Mouse (Mus musculus): ENCODE data around the gene Nupl1. TPM values are rescaled to one million over a fixed set of nuclear protein-coding genes. Genes with fewer than 3 reads are reported as not detected.

Gene Nupl1
- total and polyA plus RNA-seq, 2 experiments from 2014 or later: 0.04 TPM; not detected in 1

DNA sequence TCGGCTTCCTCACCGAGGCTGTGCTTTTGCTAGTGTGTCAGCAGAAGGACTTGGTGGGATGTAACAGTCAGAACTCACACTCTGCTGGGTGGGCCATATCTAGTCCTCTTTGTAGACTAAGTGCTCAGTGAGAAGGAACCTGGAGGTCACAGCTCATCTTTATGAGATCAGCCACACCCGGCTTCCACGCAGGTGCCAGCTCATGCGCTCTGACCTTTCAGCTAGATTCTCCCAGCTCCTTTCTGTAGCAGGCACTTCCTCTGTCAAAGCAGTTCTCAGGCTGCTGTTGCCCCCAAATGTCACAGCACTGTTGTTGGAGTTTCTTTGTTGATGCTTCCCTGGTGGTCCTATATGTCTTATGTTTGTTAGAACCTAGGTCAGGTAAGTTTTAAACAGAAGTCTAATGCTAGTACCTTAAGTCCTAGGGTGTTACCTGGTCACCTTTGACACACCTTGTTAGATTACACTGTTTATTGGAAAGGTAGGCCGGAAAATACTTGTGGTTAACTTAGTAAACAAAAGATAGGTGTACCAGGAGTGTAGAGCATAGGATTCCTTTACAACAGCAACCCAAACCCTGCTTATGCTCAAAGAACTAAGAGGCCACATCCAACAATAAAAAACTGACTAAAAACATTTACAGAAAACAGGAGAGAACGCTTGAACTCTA, 35.1 kb upstream of the Nupl1 start:
- no peaks in the 10 kb centered on the region for H3K4me1 ChIP-seq (ENCODE audit: control insufficient read depth, insufficient read depth)
- H3K4me2 ChIP-seq (ENCODE audit: low read depth, low read length): no peak overlapping the region
- H3K27me3 ChIP-seq (ENCODE audit: control insufficient read depth, insufficient read depth, low read length): no peaks in the 10 kb centered on the region
- H3K27ac ChIP-seq (ENCODE audit: low read depth): no peak overlapping the region
- DNase-seq (ENCODE audit: low spot score): no peak
- no peak overlapping the region for H3K4me3 ChIP-seq (ENCODE audit: low read depth, low read length)
- TF ChIP-seq EP300 (IDR thresholded peaks at IDR 0.05; ENCODE audit: low read depth): no peak
- TF ChIP-seq CTCF (IDR thresholded peaks at IDR 0.05; ENCODE audit: low read depth): no peak
- ATAC-seq (ENCODE audit: insufficient read depth, low read depth): no peak
- peaks cover 49% of the 10 kb centered on the region for H3K36me3 ChIP-seq (replicated peaks; ENCODE audit: control insufficient read depth, insufficient read depth, low read length)
- 85% methylated on average over 7 of the region's 7 CpGs for WGBS
- H3K9ac ChIP-seq (replicated peaks; ENCODE audit: low read depth, low read length): no peak overlapping the region
- H3K9me3 ChIP-seq (replicated peaks; ENCODE audit: control insufficient read depth, low read length): no peaks in the 10 kb centered on the region

DNA sequence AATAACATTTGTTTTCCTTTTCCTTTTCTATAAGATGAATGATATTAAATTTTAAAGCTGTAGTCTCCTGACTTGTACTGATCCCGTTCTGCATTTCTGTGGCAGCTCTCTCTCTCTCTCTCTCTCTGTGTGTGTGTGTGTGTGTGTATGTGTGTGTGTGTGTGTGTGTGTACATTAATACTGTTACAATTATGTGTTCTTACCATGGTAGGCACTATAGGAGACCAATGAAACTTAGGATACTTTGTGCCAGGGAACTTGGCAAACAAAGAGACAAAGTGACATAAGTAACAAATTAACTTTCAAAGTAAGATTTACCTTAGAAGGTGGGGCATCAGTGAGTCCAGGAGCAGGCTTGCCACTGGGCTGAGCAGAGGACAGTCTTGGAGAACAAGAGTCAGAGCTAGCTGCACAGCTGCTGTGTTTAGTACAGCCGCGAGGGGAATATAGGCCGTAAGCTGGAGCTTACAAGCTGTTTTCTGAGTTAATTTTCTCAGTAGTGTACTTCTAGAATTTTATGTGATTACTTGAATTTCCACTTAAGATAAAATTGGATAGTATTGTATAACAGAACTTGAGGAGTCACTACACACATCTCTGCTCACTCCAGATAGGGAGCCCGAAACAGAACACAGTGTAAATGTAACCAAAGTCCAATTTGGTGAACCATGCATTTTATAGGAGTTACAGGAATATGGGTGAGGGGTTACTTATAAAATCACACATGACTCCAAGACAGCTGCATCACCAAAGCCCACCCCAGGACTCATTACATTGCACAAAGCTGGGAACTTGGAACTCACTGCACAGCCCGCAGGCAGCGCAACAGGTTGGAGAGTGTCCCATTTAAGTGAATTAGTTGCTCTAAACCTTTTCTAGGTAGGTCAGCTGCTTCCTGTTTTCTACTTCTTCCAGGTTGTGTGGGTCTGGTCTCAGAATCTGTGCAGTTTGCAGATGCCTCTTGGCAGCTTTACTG, 24.4 kb upstream of the Nupl1 start:
- H3K4me3 ChIP-seq (ENCODE audit: low read depth, low read length): no peak overlapping the region
- DNase-seq (ENCODE audit: low spot score): no peak
- no peaks in the 10 kb centered on the region for H3K27me3 ChIP-seq (ENCODE audit: control insufficient read depth, insufficient read depth, low read length)
- ATAC-seq (ENCODE audit: insufficient read depth, low read depth): no peak
- H3K27ac ChIP-seq (ENCODE audit: low read depth): no peak overlapping the region
- no peak overlapping the region for H3K4me2 ChIP-seq (ENCODE audit: low read depth, low read length)
- H3K9ac ChIP-seq (replicated peaks; ENCODE audit: low read depth, low read length): no peak overlapping the region
- H3K4me1 ChIP-seq (ENCODE audit: control insufficient read depth, insufficient read depth): 0 out of 2 replicates have a peak, but pooled peaks cover 4% of the 10 kb centered on the region
- WGBS: 90% methylated on average over 7 of the region's 7 CpGs
- no peaks in the 10 kb centered on the region for H3K9me3 ChIP-seq (replicated peaks; ENCODE audit: control insufficient read depth, low read length)
- 0 out of 2 replicates have a peak, but pooled peaks cover 7% of the 10 kb centered on the region for H3K36me3 ChIP-seq (replicated peaks; ENCODE audit: control insufficient read depth, insufficient read depth, low read length)
- no peak for TF ChIP-seq CTCF (IDR thresholded peaks at IDR 0.05; ENCODE audit: low read depth)
- TF ChIP-seq EP300 (IDR thresholded peaks at IDR 0.05; ENCODE audit: low read depth): no peak

- no peak overlapping the region for H3K4me3 ChIP-seq (ENCODE audit: low read depth, low read length)
- H3K9ac ChIP-seq (replicated peaks; ENCODE audit: low read depth, low read length): no peak overlapping the region
- TF ChIP-seq CTCF (IDR thresholded peaks at IDR 0.05; ENCODE audit: low read depth): no peak
- H3K4me1 ChIP-seq (ENCODE audit: control insufficient read depth, insufficient read depth): 0 out of 2 replicates have a peak, but pooled peaks cover 4% of the 10 kb centered on the region
- WGBS: 64% methylated on average over 6 of the region's 6 CpGs
- no peak for ATAC-seq (ENCODE audit: insufficient read depth, low read depth)
- H3K27me3 ChIP-seq (ENCODE audit: control insufficient read depth, insufficient read depth, low read length): no peaks in the 10 kb centered on the region
- no peak overlapping the region for H3K27ac ChIP-seq (ENCODE audit: low read depth)
- H3K4me2 ChIP-seq (ENCODE audit: low read depth, low read length): no peak overlapping the region
- DNase-seq (ENCODE audit: low spot score): no peak
- no peaks in the 10 kb centered on the region for H3K9me3 ChIP-seq (replicated peaks; ENCODE audit: control insufficient read depth, low read length)
- no peaks in the 10 kb centered on the region for H3K36me3 ChIP-seq (replicated peaks; ENCODE audit: control insufficient read depth, insufficient read depth, low read length)
These were observed 22.1 kb upstream of the Nupl1 start for GRCm38 (mm10) chr14:60273346-60273745.

DNA sequence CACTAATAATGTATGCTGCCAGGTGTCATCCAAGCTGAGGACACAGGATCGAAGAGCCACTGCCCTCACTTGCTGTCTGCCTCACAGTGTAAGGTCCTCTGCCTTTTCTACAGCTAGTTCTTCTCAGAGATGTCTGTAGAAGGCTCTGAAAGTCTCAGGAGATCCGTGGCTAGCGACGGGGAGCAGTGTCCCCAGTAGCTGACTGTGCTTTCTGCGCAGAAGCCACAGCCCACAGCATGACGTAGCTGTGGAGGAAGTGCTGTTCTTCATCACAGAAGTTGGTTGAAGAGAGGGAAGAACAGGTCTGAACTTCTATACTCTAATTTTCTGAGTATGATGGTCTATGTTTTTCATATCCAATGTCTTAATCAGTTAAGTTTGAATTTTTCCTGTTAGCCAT, 18.1 kb upstream of the Nupl1 start:
- no peak overlapping the region for H3K4me3 ChIP-seq (ENCODE audit: low read depth, low read length)
- H3K4me2 ChIP-seq (ENCODE audit: low read depth, low read length): no peak overlapping the region
- DNase-seq (ENCODE audit: low spot score) (no peak), ATAC-seq (ENCODE audit: insufficient read depth, low read depth) (no peak)
- TF ChIP-seq CTCF (IDR thresholded peaks at IDR 0.05; ENCODE audit: low read depth) (no peak), EP300 (IDR thresholded peaks at IDR 0.05; ENCODE audit: low read depth) (no peak)
- H3K9ac ChIP-seq (replicated peaks; ENCODE audit: low read depth, low read length): no peak overlapping the region
- no peaks in the 10 kb centered on the region for H3K36me3 ChIP-seq (replicated peaks; ENCODE audit: control insufficient read depth, insufficient read depth, low read length)
- H3K9me3 ChIP-seq (replicated peaks; ENCODE audit: control insufficient read depth, low read length): no peaks in the 10 kb centered on the region
- H3K4me1 ChIP-seq (ENCODE audit: control insufficient read depth, insufficient read depth): peaks cover 4% of the 10 kb centered on the region; the same call in 1 of the 2 replicates
- no peaks in the 10 kb centered on the region for H3K27me3 ChIP-seq (ENCODE audit: control insufficient read depth, insufficient read depth, low read length)
- 83% methylated on average over 6 of the region's 6 CpGs for WGBS
- H3K27ac ChIP-seq (ENCODE audit: low read depth): no peak overlapping the region

DNA sequence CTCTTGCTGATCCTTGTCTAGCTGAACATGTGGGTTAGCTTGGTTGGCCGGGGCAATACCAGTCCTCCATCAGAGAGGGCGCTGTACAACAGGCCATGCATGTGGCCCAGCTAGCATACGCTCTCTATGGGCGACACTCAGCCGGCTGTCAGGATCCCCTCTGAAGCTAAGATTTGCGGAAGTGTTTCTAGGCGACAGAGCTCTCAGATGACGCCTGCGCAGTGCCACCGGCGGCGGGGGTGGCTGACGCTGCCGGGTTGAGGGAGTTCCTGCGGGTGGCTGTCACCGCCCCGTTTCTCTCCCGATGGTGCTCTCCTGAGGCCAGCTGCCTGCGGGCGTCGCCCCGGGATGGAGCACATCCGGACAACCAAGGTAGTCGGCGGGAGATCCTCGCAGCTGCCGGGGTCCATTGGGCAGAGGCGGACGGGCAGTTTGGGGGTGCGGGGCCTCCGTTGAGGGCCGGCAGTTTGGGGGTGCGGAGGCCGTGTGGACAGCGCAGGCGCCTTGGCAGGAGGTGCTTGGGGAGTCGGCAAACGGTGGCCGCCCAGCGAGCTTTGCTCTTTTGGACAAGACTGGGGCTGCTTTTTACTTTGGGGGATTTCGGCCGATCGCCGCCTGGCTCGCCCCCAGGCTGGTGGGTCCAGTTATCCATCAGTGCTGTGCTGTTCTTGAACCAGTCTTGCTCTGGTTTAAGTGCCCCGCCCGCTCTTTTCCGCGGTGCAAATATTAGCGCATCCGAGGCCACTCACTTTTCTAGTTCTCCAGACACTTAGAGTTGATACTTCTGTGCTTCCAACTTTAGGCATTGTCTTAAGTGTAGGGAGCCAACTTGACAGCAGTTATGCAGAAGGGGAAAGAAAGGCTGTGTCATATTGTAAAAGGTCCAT, 14.0 kb upstream of the Nupl1 start, which contains the start of gene Mtmr6:
Gene Mtmr6, plus strand, starts transcription at position 239 of the 887 bp plus-strand sequence.
- peak within 1 kb of the TSS; percentile 64 for H3K9ac ChIP-seq (replicated peaks; ENCODE audit: low read depth, low read length)
- H3K4me1 ChIP-seq (ENCODE audit: control insufficient read depth, insufficient read depth): no peaks in the 10 kb centered on the region; the same call in 1 of the 2 replicates
- under 1% methylated on average over 51 of the region's 51 CpGs for WGBS
- peak; percentile 98 for DNase-seq (ENCODE audit: low spot score)
- peak within 1 kb of the TSS; percentile 73 for H3K4me2 ChIP-seq (ENCODE audit: low read depth, low read length)
- peak; percentile 100 for ATAC-seq (ENCODE audit: insufficient read depth, low read depth)
- H3K36me3 ChIP-seq (replicated peaks; ENCODE audit: control insufficient read depth, insufficient read depth, low read length): no peaks in the 10 kb centered on the region
- H3K27me3 ChIP-seq (ENCODE audit: control insufficient read depth, insufficient read depth, low read length): no peaks in the 10 kb centered on the region
- peak; percentile 98 for TF ChIP-seq CTCF (IDR thresholded peaks at IDR 0.05; ENCODE audit: low read depth)
- peak; percentile 53; the same call in 1 of the 2 replicates for TF ChIP-seq EP300 (IDR thresholded peaks at IDR 0.05; ENCODE audit: low read depth)
- H3K27ac ChIP-seq (ENCODE audit: low read depth): peak within 1 kb of the TSS; percentile 59
- H3K9me3 ChIP-seq (replicated peaks; ENCODE audit: control insufficient read depth, low read length): no peaks in the 10 kb centered on the region
- peak within 1 kb of the TSS; percentile 71 for H3K4me3 ChIP-seq (ENCODE audit: low read depth, low read length)
